Mouse (Mus musculus): ENCODE measurements at regions not wholly inside any gene's neighbourhood (a gene's known extent, or its start where the extent isn't known, plus 50 kb on each side); places are given as distances from the start of the nearest gene placed in this dataset.

DNA sequence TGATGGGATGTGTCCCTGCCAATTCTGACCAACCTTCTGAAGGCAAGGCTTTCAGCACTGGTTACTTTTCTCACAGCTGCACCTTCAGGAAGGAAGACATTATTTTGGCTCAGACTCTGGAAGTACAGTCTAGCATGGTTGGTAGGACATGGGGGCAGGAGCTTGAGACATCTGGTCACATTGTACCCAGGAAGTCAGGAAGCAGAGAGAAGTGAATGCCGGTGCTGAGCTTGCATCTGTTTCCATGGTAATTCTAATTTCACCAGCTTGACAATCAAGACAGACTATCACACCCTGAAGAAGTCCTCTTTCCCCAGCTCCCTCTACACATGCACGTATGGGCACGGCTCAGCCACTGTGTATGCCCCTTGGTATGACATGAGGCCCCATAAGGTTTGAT, 210.6 kb downstream of the Cyp26b1 start:
- DNase-seq: no peak

DNA sequence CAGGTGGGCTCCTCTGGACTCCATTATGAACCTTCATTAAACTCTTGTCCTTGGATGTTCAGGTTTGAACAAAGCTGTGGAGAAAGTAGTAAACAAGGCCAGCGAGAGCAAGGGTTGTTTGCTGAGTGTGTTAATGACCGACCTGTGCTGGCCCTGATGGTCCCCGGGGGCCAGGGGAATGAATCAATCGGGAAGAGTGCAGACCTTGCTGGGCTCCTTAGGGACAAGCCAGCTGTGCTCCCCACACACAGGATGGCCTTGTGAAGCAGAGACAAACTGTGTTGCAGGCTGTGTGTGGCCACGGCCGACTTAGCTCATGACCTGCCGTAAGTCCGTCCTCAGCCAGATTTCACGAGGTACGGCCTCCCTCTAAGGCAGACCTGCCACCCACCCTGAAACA, 212.1 kb downstream of the Cyp26b1 start:
- DNase-seq: no peak

GRCm38 (mm10) chr6:84376666-84377065, 217.0 kb downstream of the Cyp26b1 start:
- no peak for DNase-seq

DNA sequence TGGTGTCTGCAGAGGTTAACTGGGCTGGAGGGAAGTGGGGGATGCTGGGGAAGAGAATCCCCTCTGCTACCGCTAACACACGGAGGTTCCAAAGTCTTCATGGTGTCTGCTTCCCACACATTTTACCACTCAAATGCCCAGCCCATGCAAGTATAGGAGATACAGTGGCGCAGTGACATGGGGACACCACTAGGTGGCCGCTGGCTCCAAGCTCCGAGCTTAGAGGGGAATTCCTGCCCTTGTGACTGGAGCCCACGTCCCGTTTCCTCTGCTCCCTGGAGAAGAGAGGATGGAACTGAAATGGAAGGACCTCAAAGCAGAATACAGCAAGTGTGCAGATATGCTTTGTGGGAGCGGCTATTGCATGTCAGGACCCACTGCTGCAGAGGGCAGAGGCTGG, 218.2 kb downstream of the Cyp26b1 start:
- DNase-seq: no peak

DNA sequence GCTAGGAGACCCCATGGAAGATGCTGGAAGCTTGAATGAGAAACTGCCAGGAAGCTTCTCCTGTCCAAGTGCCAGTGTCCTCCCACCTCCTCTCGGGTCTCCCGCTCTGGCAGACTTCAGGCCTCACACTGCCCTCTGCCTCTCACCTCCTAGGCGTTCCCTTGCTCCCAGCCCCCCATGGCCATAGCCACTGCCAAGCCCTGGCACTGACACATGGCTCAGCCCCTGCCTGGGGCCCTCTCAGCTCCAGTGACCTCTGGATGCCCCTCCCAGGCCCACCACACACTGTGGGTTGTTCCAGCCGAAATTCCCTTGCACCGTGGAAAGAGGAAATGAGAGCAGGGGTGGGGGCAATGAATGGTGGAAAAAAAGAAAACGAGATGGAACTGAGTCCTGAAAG, 227.3 kb downstream of the Cyp26b1 start:
- no peak for DNase-seq

GRCm38 (mm10) chr6:84365914-84366313, 227.8 kb downstream of the Cyp26b1 start:
- no peak for DNase-seq

- DNase-seq: no peak
Measured at GRCm38 (mm10) chr6:84364964-84365363, 228.7 kb downstream of the Cyp26b1 start.

DNA sequence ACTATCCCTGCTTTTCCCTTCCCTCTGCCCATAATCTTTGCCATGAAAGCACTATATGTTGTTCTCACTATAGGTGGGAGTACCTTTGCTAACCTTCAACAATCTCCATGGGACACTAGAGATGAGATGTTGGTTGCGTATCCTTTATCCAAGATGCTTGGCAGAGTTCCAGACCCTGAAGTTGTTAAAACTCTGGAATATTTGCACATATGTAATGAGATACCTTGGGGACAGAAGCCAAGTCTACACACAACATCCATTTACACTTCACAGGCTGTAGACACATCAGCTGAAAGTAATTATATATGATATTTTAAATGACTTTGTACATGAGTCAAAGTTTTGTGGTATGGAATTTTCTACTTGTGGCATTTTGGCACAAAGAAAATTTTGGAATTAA, 231.4 kb downstream of the Cyp26b1 start:
- DNase-seq: no peak

DNA sequence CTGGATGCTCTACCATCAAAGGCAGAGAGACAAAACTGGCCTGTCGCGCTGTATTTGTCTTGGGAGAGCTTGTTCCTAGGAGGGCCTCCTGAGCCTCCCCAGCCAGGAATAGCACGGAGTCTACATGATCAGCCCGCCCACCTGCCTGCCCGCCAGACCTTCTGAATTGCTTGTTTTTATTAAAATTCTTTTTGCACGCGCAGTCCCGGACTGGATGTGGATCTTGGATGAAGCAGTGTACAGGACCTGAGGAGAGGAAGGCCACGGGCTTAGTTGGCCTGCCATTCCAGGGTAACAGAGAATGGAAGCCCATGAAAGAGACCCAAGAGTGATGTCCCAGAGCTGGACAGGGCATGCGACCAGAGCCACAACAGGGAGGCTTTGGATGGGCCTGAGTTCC, 235.8 kb downstream of the Cyp26b1 start:
- no peak for DNase-seq

DNA sequence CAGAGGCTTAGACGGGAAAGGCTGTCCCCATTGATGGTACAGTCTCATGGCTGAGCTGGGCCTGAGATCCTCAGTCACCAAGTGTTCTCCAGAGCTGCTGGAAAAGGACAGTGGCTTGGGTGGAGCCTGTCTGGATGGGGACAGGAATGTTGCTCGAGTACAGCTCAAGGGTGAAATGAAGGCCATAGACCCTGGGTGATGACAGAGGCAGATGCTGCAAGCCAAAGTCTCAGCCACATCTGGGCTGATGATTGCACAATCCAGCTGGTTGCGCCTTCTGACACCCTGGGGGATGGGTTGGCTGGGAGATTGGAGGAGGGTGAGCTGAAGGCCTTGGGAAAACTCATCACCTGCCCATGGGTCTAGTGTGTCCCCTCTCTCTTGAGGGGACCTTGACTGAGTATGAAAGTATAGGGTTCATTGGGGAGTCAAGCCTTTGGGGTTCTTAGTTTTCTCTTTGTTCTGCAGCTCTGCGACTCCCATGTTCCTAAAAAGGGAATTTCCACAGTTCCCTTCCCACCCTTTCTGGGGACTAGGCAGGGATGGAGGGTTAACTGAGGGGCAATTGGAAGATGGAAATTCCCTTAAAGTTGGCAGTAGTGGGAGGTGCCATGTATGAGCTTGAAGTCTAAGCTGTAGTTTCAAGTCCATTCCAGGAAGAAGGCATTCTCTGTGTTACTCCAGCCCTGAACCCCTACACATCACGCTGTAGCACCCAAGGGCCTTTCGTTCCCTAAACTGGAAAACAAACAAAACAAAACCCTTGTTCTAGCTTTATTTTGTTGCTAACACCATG, 240.1 kb downstream of the Cyp26b1 start:
- no peak for DNase-seq

DNA sequence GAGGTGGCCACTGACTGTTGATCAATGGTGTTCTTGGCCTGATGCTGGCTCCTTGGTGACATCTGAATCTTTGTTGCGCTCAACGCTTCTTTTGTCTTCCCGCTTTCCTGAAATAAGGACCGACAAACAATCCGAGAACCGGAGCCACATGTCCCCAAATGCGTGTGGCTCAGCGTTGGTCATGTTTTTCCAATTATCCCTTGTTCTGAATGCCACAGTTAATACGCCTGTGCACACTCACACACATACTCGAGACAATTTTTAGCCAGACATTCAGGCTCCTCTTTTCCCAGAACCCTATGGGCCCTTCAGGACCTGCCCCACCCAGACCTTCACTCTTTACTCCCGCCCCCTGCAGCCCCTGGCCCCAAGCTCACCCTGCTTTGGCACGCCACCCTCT, 248.8 kb downstream of the Cyp26b1 start:
- DNase-seq: no peak

DNA sequence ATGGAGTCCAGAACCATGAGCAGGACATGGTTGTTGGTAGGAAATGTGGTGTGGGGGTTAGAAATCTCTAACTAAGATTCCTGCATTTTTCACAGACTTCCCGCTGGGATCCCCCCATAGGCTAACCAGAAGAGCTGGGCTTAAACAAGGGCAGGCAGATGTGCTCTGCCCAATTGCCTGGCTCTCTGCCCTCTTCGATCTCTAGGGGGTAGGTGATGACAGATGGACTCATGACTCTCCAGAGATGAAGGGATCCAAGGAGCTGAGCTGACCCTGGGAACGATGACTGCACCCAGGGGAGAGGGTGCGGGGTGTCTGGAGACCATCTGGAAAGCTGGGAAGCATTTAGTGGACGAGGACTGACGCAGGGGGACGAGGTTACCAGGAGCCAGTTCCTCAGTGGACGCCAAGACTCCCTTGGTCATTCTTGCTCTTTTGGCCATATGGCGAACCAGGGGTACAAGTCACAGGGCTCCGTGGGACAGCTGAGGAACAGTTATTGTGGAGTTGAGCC, 260.0 kb downstream of the Cyp26b1 start:
- DNase-seq: no peak

DNA sequence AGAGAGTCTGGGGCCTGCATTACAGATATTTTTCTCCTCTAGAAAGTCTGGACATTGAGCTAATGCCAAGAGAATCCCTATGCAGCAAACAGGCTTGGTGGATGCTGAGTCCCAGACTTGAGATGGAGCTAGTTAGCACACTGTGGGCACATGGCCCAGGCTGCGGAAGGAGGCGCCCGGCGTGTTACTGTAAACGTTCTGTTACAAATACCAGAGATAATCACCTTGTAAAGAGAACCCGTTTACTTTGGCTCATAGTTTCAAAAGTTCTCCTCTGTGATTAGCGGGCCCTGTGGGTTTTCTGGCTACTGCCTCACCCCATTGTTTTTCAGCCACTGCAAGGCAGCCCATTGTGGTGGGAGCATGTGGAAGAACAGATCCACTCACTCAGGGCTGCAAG, 264.6 kb downstream of the Cyp26b1 start:
- DNase-seq: no peak

- DNase-seq: no peak
Measured at GRCm38 (mm10) chr6:84328030-84328390, 265.7 kb downstream of the Cyp26b1 start.

- no peak for DNase-seq
Measured at GRCm38 (mm10) chr6:84327306-84328029, 266.2 kb downstream of the Cyp26b1 start.

GRCm38 (mm10) chr6:84325384-84326114, 268.2 kb downstream of the Cyp26b1 start:
- DNase-seq: no peak

DNA sequence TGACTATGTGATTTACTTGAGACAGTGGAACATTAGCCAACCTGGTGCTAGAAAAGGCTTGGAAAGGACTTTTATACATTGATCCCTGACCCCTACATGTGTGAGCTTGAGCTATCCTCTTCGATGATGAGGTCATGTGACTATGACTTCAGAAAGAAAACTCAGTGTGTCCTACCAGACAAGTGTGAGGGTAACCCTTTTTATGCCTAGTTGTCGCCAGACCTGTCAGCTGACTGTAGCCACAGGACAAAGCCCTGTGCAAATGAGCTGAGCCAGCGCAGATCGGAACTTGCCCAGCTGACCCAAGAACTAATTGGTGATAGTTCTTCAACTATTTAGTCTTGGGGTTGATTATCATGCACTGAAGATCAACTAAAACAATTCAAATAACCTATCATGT, 269.5 kb downstream of the Cyp26b1 start:
- no peak for DNase-seq

GRCm38 (mm10) chr6:84322528-84322927, 271.2 kb downstream of the Cyp26b1 start:
- no peak for DNase-seq

GRCm38 (mm10) chr6:84320586-84320985, 273.1 kb downstream of the Cyp26b1 start:
- DNase-seq: no peak

- DNase-seq: no peak
Measured at GRCm38 (mm10) chr6:84318774-84319173, 274.9 kb downstream of the Cyp26b1 start.

DNA sequence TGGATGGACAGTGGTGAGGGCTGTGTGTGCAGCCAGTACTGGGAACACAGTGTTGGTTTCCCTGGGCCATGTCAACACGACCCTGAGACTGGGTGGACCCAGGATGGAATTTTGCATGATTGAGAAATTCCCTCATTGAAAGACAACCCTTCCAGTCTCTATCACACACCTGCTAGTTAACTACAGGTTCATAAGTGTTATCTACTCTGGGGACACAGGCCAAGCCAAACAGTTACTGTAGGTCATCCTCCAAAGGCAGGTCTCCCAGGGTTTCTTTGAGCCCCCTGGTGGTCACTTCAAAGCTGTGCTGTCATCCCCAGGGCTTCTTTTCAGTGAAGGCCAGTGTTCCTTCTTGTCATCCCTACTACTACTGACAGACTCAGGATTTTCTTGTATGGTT, 276.7 kb downstream of the Cyp26b1 start:
- DNase-seq: peak in 1 of 2 experiments; percentile 3

GRCm38 (mm10) chr6:84315175-84315912, 278.4 kb downstream of the Cyp26b1 start:
- DNase-seq: no peak

- DNase-seq: no peak
Measured at GRCm38 (mm10) chr6:84313797-84314196, 279.9 kb downstream of the Cyp26b1 start.

Data from B cell, adult 2 months (primary cell).